Mouse (Mus musculus) olfactory bulb, adult 2 months (tissue): ENCODE measurements around the gene Gpat2. TPM values are rescaled to one million over a fixed set of nuclear protein-coding genes. Genes with fewer than 3 reads are reported as not detected.

Experiments
- H3K27ac ChIP-seq: fragments of 200-500 bp; 2 replicates; pipeline ENCODE4 v1.5.1; 2012; ENCODE audit warnings: low read depth, low read length; ENCODE audit not compliant: insufficient read depth
- H3K4me1 ChIP-seq: fragments of 200-500 bp; 2 replicates; pipeline ENCODE4 v1.6.1; 2012; ENCODE audit warnings: low read length; ENCODE audit not compliant: control insufficient read depth, insufficient read depth
- H3K4me3 ChIP-seq: fragments of 200-500 bp; 2 replicates; pipeline ENCODE4 v1.5.1; 2012; ENCODE audit warnings: mild to moderate bottlenecking, low read depth, low read length, moderate library complexity; ENCODE audit not compliant: insufficient read depth
- CTCF ChIP-seq: fragments of 200-500 bp; IDR thresholded peaks from 2 replicates; pipeline ENCODE4 v1.5.1; 2012; ENCODE audit warnings: low read depth, mild to moderate bottlenecking, low read length, moderate library complexity; ENCODE audit not compliant: insufficient read depth
- POLR2A ChIP-seq: fragments of 200-500 bp; IDR thresholded peaks from 2 replicates; pipeline ENCODE4 v1.6.1; 2012; ENCODE audit warnings: mild to moderate bottlenecking, low read depth, low read length, moderate library complexity; ENCODE audit not compliant: insufficient read depth
- WGBS: fragments of 180-500 bp; shearing (Covaris S2); methylation state at CpG from one replicate; pipeline ENCODE4 v1.1.7; 2018; 5-methylcytosine and 5-hydroxymethylcytosine counted together
- polyA plus RNA-seq: library from polyadenylated mRNA; stranded (reverse); fragments of >200 nt; gene quantifications from 2 replicates; pipeline ENCODE4 v1.2.4, GENCODE M21; 2012; ENCODE audit warnings: low replicate concordance; ENCODE audit not compliant: missing spikeins, insufficient read depth, insufficient read length

Gpat2 gene
- polyA plus RNA-seq, 1 experiment: not detected

GRCm38 (mm10) chr2:127459341-127459740 lies 34.3 kb downstream of the Gpat2 start:
- TF ChIP-seq CTCF: no peak
- no peak for TF ChIP-seq POLR2A
- H3K4me1 ChIP-seq: no peaks in the 10 kb centered on the region
- H3K27ac ChIP-seq: no peak overlapping the region
- 85% methylated on average over 2 of the region's 2 CpGs for WGBS
- H3K4me3 ChIP-seq: no peak overlapping the region

GRCm38 (mm10) chr2:127461351-127461750 lies 36.4 kb downstream of the Gpat2 start:
- TF ChIP-seq POLR2A (no peak), CTCF (no peak)
- H3K4me3 ChIP-seq: no peak overlapping the region
- no peak overlapping the region for H3K27ac ChIP-seq
- H3K4me1 ChIP-seq: no peaks in the 10 kb centered on the region
- WGBS: 62% methylated on average over 9 of the region's 9 CpGs

GRCm38 (mm10) chr2:127462314-127462713 lies 37.3 kb downstream of the Gpat2 start:
- H3K4me3 ChIP-seq: no peak overlapping the region
- no peak for TF ChIP-seq POLR2A
- TF ChIP-seq CTCF: peak; percentile 72
- H3K27ac ChIP-seq: no peak overlapping the region
- no peaks in the 10 kb centered on the region for H3K4me1 ChIP-seq
- 12% methylated on average over 8 of the region's 8 CpGs for WGBS

- Histone ChIP-seq H3K27ac (no peak overlapping the region), H3K4me1 (peaks cover 3% of the 10 kb centered on the region; the same call in 1 of the 2 replicates), H3K4me3 (no peak overlapping the region)
- no peak for TF ChIP-seq CTCF
- TF ChIP-seq POLR2A: no peak
- WGBS: 85% methylated on average over 5 of the region's 5 CpGs
Observed at GRCm38 (mm10) chr2:127470183-127470582, 45.2 kb downstream of the Gpat2 start.

- TF ChIP-seq POLR2A (no peak), CTCF (no peak)
- H3K27ac ChIP-seq: no peak overlapping the region
- WGBS: 97% methylated on average over 10 of the region's 10 CpGs
- H3K4me3 ChIP-seq: no peak overlapping the region
- H3K4me1 ChIP-seq: peaks cover 3% of the 10 kb centered on the region; the same call in 1 of the 2 replicates
Observed at GRCm38 (mm10) chr2:127470661-127471060, 45.7 kb downstream of the Gpat2 start.

- H3K4me1 ChIP-seq: peaks cover 3% of the 10 kb centered on the region; the same call in 1 of the 2 replicates
- WGBS: 92% methylated on average over 8 of the region's 8 CpGs
- no peak overlapping the region for H3K27ac ChIP-seq
- H3K4me3 ChIP-seq: no peak overlapping the region
- TF ChIP-seq CTCF: no peak
- no peak for TF ChIP-seq POLR2A
Observed at GRCm38 (mm10) chr2:127471281-127471680, 46.3 kb downstream of the Gpat2 start.

- Histone ChIP-seq H3K4me3 (no peak overlapping the region), H3K4me1 (peaks cover 3% of the 10 kb centered on the region; the same call in 1 of the 2 replicates), H3K27ac (no peak overlapping the region)
- TF ChIP-seq POLR2A (no peak), CTCF (no peak)
- WGBS: 67% methylated on average over 3 of the region's 3 CpGs
Observed at GRCm38 (mm10) chr2:127472279-127472678, 47.3 kb downstream of the Gpat2 start.

GRCm38 (mm10) chr2:127479210-127479609 lies 54.2 kb downstream of the Gpat2 start:
- no peak for TF ChIP-seq POLR2A
- Histone ChIP-seq H3K27ac (no peak overlapping the region), H3K4me1 (peaks cover 28% of the 10 kb centered on the region), H3K4me3 (no peak overlapping the region)
- 60% methylated on average over 4 of the region's 4 CpGs for WGBS

- Histone ChIP-seq H3K4me1 (peaks cover 33% of the 10 kb centered on the region), H3K27ac (no peak overlapping the region), H3K4me3 (no peak overlapping the region)
- TF ChIP-seq POLR2A (no peak), CTCF (no peak)
- 83% methylated on average over 10 of the region's 10 CpGs for WGBS
Observed at GRCm38 (mm10) chr2:127479763-127480162, 54.8 kb downstream of the Gpat2 start.

GRCm38 (mm10) chr2:127481841-127482532 lies 57.0 kb downstream of the Gpat2 start:
- H3K4me1 ChIP-seq: peaks cover 33% of the 10 kb centered on the region
- 10% methylated on average over 59 of the region's 59 CpGs for WGBS
- peak overlapping the region; percentile 22 for H3K4me3 ChIP-seq
- H3K27ac ChIP-seq: no peak overlapping the region
- no peak for TF ChIP-seq CTCF
- TF ChIP-seq POLR2A: no peak
